8 mouse cellular contexts compared by ENCODE assay signal in genomic region chr15:31223596-31224134, GRCm38 (mm10). TPM values are rescaled to one million over a fixed set of nuclear protein-coding genes. Genes with fewer than 3 reads are reported as not detected.
A peak's percentile ranks its signal among the peaks of the same experiment; 100 is the strongest.
DNase-seq lines count a peak whose midpoint lies in the region; ATAC-seq and TF ChIP-seq lines count a peak whose summit lies in the region.

No protein-coding gene starts in this region.

- no peaks in the 10 kb centered on the region for H3K9me3 ChIP-seq in intestine, embryonic 14.5 days (ENCODE audit: control insufficient read depth, low read length)
- no peaks in the 10 kb centered on the region for H3K9me3 ChIP-seq in midbrain, embryonic 14.5 days (ENCODE audit: control insufficient read depth, low read length)

- peaks cover 10% of the 10 kb centered on the region for H3K4me1 ChIP-seq in spleen, adult 2 months (ENCODE audit: control insufficient read depth, insufficient read depth, insufficient read length)
- H3K4me1 ChIP-seq in intestine, embryonic 14.5 days (replicated peaks; ENCODE audit: control insufficient read depth, insufficient read depth, low read length) = peaks cover 19% of the 10 kb centered on the region
- H3K4me1 ChIP-seq in midbrain, embryonic 14.5 days (ENCODE audit: control insufficient read depth, insufficient read depth, low read length) = peaks cover 11% of the 10 kb centered on the region

- DNase-seq in adrenal gland, adult 8-10 months = peak; percentile 35
- DNase-seq in adrenal gland, postnatal 4 days (ENCODE audit: low spot score in 2 of 2) = no peak
- no peak for DNase-seq in spleen, adult 2 months (ENCODE audit: low read depth in 1 of 2, low spot score in 2 of 2)
- no peak for DNase-seq in spleen, postnatal 4 days (ENCODE audit: low spot score in 2 of 2)
- DNase-seq in intestine, embryonic 14.5 days (ENCODE audit: low spot score) = peak; percentile 66
- peak; percentile 4 for DNase-seq in midbrain, embryonic 14.5 days
- no peak for DNase-seq in left cerebral cortex, postnatal 25 days (ENCODE audit: low spot score in 2 of 2)
- no peak for DNase-seq in left cerebral cortex, adult 8-10 months (ENCODE audit: low spot score in 2 of 2)

- TF ChIP-seq CTCF in spleen, adult 2 months (IDR thresholded peaks at IDR 0.05; ENCODE audit: extremely low read depth, insufficient read depth, insufficient read length, insufficient replicate concordance) = no peak

- no peaks in the 10 kb centered on the region; the same call in 1 of the 2 replicates for H3K27me3 ChIP-seq in spleen, adult 2 months (ENCODE audit: control insufficient read depth, insufficient read depth, low read length)
- no peaks in the 10 kb centered on the region for H3K27me3 ChIP-seq in intestine, embryonic 14.5 days (replicated peaks; ENCODE audit: control insufficient read depth, insufficient read depth, low read length)
- H3K27me3 ChIP-seq in midbrain, embryonic 14.5 days (ENCODE audit: control insufficient read depth, insufficient read depth, low read length) = no peaks in the 10 kb centered on the region

- peak overlapping the region; percentile 51 for H3K27ac ChIP-seq in spleen, adult 2 months (ENCODE audit: insufficient read depth, low read length)
- H3K27ac ChIP-seq in intestine, embryonic 14.5 days (ENCODE audit: low read depth) = peak overlapping the region; percentile 35; the same call in 1 of the 2 replicates
- H3K27ac ChIP-seq in midbrain, embryonic 14.5 days (replicated peaks; ENCODE audit: low read depth, low read length) = peak overlapping the region; percentile 33; the same call in 1 of the 2 replicates

- intact Hi-C loops in left cerebral cortex, postnatal 25 days (cut with DNase I) = no loop called here

- 50% methylated on average over 15 of the region's 15 CpGs for WGBS in spleen, adult 2 months
- 38% methylated on average over 15 of the region's 15 CpGs for WGBS in intestine, embryonic 14.5 days
- 47% methylated on average over 15 of the region's 15 CpGs for WGBS in midbrain, embryonic 14.5 days

- H3K9ac ChIP-seq in intestine, embryonic 14.5 days (ENCODE audit: low read length) = peak overlapping the region; percentile 38; the same call in 1 of the 2 replicates
- H3K9ac ChIP-seq in midbrain, embryonic 14.5 days (replicated peaks; ENCODE audit: low read length) = peak overlapping the region; percentile 55

- H3K36me3 ChIP-seq in spleen, adult 2 months (ENCODE audit: control insufficient read depth, insufficient read depth, low read length) = no peaks in the 10 kb centered on the region
- no peaks in the 10 kb centered on the region for H3K36me3 ChIP-seq in intestine, embryonic 14.5 days (ENCODE audit: control insufficient read depth, insufficient read depth, low read length)
- no peaks in the 10 kb centered on the region for H3K36me3 ChIP-seq in midbrain, embryonic 14.5 days (ENCODE audit: control insufficient read depth, insufficient read depth, low read length)

- no peak for TF ChIP-seq POLR2A in spleen, adult 2 months (IDR thresholded peaks at IDR 0.05; ENCODE audit: low read depth, low read length)

- H3K4me2 ChIP-seq in intestine, embryonic 14.5 days (ENCODE audit: low read length) = peak overlapping the region; percentile 55
- peak overlapping the region; percentile 60 for H3K4me2 ChIP-seq in midbrain, embryonic 14.5 days (ENCODE audit: low read length)

- ATAC-seq in intestine, embryonic 14.5 days (replicated peaks; ENCODE audit: low FRiP score, low TSS enrichment, low read depth) = peak; percentile 38
- peak; percentile 7 for ATAC-seq in midbrain, embryonic 14.5 days (ENCODE audit: low FRiP score, low TSS enrichment)

- peak overlapping the region; percentile 90 for H3K4me3 ChIP-seq in spleen, adult 2 months (ENCODE audit: extremely low read depth, insufficient read depth, insufficient read length)
- H3K4me3 ChIP-seq in intestine, embryonic 14.5 days (ENCODE audit: low read depth, low read length) = peak overlapping the region; percentile 86
- H3K4me3 ChIP-seq in midbrain, embryonic 14.5 days (replicated peaks; ENCODE audit: low read depth, low read length) = peak overlapping the region; percentile 75

RNA-seq across cellular contexts. Expression of gene Dap, which starts 0.4 kb away (rescaled TPM):
- 100 to 1,000 TPM in 2 of 4 experiments, 10 to 100 TPM in 2; 92.0 to 108 (median 97.8) TPM for total RNA-seq in adrenal gland, adult 8-10 months (2022)
- total RNA-seq in adrenal gland, postnatal 4 days (2021) = 10 to 100 TPM; 83.2 to 87.9 TPM
- 34.2 and 36.6 TPM in 2 replicates for polyA plus RNA-seq in spleen, adult 2 months (2012; rRNA removed)
- polyA plus RNA-seq in intestine, embryonic 14.5 days (2014; fragmentation: Nextera tagmentation; extraction: Ambion mirVana) = 83.6 and 96.5 TPM in 2 replicates
- 21.3 and 27.4 TPM in 2 replicates for polyA plus RNA-seq in midbrain, embryonic 14.5 days (2014; fragmentation: Nextera tagmentation; extraction: Ambion mirVana)
- 1 to 10 TPM; 6.8 to 7.6 TPM for total RNA-seq in left cerebral cortex, postnatal 25 days (2021)
- 10 to 100 TPM in 1 of 4 experiments, 1 to 10 TPM in 3; 6.2 to 10.0 (median 7.5) TPM for total RNA-seq in left cerebral cortex, adult 8-10 months (2022)

Comparison
In these comparisons a context has a peak if more than half of its experiments do, and no peak if none do; other contexts are left out.
1. DNase-seq: peak in adrenal gland, adult 8-10 months (single experiment), intestine, embryonic 14.5 days (single experiment) and midbrain, embryonic 14.5 days (single experiment); none in adrenal gland, postnatal 4 days (0 of 2), spleen, adult 2 months (0 of 2), spleen, postnatal 4 days (0 of 2), left cerebral cortex, postnatal 25 days (0 of 2) and left cerebral cortex, adult 8-10 months (0 of 2).
2. RNA of gene Dap, which starts 0.4 kb away (total RNA-seq): 92.0 to 108 TPM in adrenal gland, adult 8-10 months and 83.2 to 87.9 TPM in adrenal gland, postnatal 4 days; 6.2 to 10.0 TPM in left cerebral cortex, adult 8-10 months and 6.8 to 7.6 TPM in left cerebral cortex, postnatal 25 days; every median in the first group is over 4 times any median in the second.
3. Peak in every context shown above with its lines, with median percentiles within 50 percentile points of each other: H3K27ac ChIP-seq and H3K4me3 ChIP-seq.